Mouse (Mus musculus): ENCODE results near the gene Abcb7. TPM values are rescaled to one million over a fixed set of nuclear protein-coding genes. Genes with fewer than 3 reads are reported as not detected.

Gene Abcb7
- polyA plus RNA-seq, 1 experiment from 2014 or later, result 14.3 TPM

Other genes with a start within 250 kb of the Abcb7 start
- 0.48 and 0.70 TPM in 2 replicates for gene Nexmif, start 212.7 kb downstream of the Abcb7 start, polyA plus RNA-seq (2014; fragmentation: Nextera tagmentation; extraction: Ambion mirVana)
- gene Uprt, start 69.0 kb upstream of the Abcb7 start, polyA plus RNA-seq (2014; fragmentation: Nextera tagmentation; extraction: Ambion mirVana), result 1.8 and 1.9 TPM in 2 replicates